Mouse (Mus musculus): ENCODE data around the gene Agap1.

The Agap1 gene

DNA sequence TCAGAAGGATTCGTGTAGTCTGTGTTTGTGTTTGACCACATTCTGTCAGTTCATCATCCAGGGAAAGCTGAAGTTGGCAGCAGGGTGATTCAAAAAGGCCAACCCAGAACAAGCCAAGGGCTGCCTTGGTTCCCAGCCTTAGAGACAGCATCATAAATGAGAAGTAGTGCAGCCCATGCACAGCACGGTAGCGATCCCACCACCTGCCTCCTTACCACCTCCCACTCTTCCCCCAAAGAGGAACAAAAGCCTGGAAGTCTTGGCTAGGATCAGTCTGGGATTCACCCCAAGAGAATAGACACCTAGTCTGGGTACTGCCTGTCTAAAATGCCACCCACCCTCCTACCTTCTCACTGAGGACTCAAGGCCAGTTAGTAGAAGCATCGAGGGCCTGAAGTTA lies 390.9 kb downstream of the Agap1 start:
- DNase-seq (ENCODE audit: low read depth, low spot score): no peak

DNA sequence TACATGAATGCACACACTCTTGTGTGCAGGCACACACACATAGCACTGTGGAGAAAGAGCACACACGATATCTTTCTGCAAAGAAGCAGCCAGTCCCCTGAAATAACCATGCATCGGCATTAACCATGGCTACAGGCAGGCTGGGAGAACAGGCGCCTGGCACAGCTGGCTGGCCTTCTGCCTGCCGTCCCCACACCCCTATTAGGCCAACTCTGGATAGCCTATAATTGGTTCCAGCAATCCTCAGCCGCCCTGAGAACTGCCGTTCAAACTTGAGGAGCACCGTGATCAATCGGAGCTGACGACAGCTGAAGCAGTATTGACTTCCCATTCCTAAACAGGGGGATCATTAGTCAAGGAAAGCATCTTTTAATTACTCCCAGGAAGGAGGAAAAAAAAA lies 391.5 kb downstream of the Agap1 start:
- no peak for DNase-seq (ENCODE audit: low read depth, low spot score)

DNA sequence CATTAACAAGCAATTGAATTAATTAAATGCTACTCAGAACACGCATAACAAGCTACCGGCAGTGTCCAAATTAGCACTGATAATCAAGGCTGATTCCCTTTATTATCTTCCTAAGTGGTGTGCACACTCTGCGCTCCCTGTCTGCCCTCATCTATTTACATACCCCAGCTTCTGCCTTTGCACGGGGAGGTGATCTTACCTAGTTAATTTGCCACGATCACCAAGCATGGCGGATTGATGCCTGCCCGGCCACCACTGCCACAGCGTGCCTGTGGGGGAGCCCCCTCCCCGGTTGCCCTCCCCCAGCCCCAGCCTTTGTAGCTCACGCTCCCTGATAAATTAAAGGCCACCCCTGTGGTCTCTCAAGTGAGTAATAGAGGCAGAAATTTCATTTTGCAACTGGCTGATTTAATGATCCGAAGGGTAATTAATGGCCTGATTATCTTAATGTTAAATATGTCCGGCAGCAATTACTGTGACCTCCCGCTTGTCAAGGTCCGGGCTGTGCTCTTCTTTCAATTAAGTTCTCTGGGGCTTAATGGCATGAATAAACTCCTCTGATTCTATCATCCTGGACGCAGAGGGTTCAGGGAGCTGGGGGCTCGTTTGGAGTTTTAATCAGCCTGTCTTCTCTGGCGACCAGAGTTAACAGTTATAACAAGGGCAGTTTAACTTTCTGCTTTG lies 393.9 kb downstream of the Agap1 start:
- no peak for DNase-seq (ENCODE audit: low read depth, low spot score)

DNA sequence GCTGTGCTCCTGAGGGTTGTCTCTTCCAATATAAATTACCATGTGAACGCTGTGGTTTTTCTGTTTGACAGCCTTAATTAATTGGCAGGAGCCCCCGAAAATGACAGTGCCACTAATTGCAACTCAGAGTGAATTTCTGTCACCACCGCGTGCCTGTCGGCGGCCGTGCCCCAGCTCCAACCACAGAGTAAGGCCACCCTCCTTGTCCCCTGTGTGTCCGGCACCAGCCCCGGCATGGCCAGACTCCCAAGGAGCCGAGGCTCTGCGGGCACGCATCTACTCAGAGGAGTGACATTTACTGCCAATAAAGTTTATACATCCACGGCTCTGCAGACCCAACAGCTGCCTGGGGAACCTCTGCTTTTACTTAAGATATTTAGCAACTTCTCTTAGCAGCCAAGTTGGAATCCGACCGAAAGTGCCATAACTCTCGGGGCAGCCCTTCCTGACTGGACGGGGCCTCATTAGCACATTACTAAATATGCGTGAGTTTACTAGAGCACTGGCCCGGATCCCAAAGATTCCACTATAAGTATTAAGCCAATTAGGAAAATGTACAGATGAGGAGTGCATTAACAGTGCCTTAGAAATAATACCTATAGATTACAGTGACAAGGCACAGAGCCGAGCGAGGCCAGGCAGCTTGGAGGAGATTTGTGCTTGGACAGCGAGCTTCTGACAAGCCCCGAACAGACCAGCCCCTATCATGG lies 394.7 kb downstream of the Agap1 start:
- no peak for DNase-seq (ENCODE audit: low read depth, low spot score)

DNA sequence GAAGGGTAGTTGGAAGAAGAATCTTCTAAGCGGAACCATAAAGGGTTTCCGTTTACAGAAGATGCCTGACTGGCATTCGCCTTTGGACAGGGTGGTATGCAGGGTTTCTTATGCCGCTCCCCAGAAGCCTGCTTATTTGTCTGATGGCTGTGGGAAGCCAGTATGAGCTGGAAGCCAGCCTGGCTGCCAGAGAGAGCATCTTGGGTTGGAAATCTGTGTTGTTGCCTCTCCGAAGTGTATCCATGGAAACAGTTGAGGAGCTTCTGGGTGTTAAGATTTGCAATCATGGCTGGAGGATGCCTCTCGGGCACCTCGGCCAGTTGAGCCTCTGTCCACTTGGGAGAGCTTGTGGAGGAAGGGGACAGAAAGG lies 395.2 kb downstream of the Agap1 start:
- peak; percentile 32 for DNase-seq (ENCODE audit: low read depth, low spot score)

DNA sequence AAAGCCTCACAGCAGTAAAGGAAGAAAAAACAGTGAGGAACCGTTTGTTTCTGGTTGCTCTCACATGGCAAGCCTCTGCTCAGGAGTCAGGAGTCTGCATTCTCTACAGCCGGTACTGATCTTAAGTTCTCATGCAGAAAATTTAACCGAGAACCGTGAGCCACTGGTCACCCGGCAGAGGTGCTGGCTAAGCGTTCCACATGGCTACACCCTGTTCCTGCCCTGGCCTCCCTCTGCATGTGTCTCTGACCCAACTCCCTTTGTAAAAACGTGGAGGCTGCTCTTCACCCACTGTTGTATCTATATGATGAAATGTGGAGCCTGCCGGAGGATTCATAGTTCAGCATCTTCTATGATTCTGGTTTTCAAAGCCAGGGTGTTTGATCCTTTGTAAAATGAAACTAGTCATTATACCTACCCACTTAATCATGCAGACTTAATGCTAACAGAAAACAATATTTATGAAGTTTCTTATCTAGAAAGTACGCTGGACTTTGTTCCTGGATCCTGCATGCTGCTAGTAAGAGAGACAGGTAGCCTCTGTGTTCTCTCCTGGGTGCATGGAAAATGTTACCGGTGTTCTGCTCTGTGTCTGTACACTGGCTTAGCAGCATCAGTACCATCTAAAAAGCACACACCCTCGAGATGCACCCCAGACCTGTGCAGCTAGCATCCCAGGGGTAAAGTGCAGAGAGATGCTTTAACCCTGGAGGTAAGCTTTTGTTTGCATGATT lies 396.2 kb downstream of the Agap1 start:
- no peak for DNase-seq (ENCODE audit: low read depth, low spot score)

DNA sequence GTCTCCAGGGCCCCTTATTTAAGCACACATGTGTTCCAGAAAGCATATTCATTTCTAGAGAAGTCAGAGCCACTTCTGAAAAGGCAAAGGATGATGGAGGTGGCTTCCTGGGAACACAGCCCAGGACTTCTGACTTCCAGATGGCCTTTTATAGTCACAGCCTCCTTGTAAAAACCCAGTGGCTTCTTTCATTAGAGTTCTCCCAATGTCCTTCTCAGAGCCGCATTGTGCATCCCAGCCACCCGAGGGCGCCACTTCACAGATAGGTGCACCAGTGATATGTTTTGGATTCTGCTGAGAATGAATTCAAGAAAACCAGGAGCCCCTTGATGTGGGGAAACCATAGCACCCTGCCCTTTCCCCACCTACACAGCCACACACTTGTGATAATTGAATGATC lies 404.6 kb downstream of the Agap1 start:
- DNase-seq (ENCODE audit: low read depth, low spot score): no peak

DNA sequence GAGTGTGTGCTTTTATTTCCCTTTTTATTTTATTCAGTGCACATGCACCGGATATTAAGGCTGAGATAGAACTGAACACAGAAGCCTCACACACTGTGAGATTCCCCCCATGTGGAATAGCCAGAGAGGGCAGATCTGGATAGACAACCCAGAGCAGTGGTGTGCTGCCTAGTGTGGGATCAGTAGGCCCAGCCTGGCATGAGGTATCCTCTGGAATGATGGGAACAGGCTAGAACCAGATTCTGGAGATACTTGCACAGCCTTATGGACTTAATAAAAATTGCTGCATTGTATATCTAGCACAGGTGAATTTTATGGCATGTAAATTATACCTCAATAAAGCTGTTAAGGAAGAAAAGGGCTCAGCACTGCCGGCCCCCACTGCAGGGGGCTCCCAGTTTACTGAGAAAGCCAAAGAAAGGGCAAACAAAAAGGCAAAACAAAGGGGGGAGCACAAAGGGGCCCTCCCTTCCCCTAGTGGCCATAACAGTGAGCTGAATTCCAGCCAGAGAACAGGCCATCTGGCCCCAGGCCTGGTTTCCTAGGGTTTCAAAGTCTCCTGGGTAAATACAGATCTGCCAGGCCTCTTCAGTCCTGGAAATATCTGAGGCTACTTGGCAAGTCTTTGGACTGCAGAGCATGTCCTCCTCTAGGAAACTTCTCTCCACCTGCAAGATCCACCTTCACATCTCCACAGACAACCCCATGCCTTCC lies 405.6 kb downstream of the Agap1 start:
- no peak for DNase-seq (ENCODE audit: low read depth, low spot score)

DNA sequence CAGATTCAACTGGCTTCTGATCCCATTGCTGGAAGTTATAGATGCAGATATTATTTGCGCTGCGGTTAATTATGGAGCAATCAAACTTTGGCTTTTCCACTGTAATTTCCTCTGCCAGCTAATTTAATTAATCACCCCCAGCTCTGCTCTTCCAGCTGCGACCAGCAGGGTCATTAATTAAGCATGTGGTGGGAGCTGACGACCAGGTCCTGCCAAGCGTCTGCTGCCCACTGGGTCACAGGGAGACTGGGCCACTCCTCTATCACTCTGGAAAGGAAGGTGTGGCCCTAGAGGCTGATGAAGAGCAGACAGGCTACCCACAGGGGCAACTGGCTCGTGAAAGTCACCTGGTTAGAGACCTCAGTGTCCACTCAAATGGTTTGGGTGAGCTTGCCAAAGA lies 411.2 kb downstream of the Agap1 start:
- DNase-seq (ENCODE audit: low read depth, low spot score): no peak

DNA sequence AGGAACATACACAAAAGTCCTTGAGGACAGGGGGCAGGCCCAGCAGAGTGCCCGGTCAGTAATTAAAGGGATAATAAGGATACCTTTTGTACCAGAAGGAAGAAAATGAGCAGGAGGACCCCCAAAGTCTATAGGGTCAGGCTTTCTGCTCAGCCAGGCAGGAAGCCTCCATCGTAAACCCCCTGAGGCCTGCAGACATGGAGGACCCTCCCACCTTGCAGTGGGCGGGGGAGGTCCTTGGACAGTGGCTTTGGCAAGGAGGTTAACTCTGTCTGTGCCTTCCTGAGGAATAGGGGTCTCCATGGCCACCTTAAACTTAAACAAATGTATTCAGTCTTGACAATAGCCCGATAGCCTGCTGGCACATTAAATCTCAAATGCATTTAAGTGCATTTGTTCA lies 413.2 kb downstream of the Agap1 start:
- DNase-seq (ENCODE audit: low read depth, low spot score): no peak

DNA sequence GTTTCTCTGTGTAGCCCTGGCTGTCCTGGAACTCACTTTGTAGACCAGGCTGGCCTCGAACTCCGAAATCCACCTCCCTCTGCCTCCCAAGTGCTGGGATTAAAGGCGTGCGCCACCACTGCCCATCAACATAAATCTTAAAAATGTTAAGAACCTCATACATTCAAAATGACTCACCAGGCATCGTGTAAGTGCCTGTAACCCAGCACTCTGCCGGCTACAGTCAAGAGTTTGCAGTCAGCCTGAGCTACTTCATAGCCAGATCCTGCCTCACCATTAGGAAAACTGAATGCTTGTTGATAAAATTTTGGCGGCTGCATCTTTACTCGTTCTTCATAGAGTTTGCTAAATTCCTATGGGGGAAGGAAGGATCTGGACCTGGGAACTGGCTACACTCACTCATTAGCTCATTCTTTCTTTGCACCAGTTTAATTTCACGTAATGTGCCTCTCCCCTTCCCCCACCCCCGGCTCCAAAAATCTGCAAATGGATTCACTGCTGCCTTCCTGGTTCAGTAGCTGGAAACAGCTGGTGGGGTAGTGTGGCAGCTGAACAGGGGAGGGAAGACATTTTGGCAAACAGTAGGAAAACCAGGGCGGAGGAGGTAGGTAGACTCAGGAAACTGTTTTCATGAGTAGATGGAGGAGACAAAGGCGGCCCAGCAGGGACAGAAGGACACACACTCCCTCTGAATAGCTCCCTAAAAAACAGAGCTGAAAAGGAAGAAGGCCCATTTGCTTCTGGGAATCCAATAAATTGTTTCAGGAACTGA lies 415.7 kb downstream of the Agap1 start:
- DNase-seq (ENCODE audit: low read depth, low spot score): no peak

DNA sequence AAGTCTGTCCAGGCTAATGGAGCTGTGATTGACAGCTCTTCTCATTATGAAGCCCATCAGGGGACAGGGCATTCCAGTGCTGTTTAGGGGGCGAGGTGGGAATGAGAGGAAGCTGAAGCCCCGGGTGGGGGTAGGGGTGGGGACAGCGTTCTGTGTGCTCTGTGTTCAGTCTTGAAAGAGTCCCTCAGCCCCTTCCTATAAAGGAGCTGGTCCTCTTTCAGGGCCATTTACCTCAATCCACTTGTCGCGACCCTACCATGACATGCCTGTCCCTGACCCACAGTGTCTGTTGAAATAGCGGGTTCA lies 416.3 kb downstream of the Agap1 start:
- DNase-seq (ENCODE audit: low read depth, low spot score): no peak

DNA sequence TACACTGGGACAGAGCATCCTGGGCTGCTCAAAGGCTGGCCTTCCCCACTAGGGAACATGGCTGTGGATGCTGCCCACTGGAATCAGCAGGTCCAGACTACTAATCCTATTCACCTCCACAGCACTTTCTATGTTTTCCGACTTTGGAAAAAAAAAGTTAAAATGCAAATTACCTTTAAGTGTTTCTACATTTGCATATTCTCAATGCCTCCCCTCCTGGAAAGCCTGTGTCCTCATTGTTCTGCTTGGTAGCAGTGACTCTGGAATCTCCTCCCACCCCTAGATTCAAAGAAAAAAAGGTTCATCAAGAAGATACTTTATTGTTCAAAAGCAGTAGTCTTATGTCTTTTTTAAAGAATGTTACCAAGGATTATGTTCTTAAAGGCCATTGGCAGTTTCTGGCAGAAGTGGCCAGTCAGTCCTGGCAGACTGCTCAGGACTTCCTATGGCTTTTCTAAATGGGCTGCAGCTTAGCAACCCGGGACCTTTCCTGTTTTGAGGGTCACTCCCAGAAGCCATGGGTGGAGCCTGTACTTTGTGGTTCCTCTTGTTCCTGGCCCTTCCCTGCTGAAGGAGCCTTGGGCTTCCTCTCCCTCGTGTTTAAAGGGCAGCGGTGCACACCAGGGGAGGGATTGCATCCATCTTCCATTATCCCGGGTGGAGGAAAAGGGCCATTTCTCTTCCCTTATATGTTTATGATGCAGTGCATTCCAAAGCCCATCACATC lies 421.9 kb downstream of the Agap1 start:
- DNase-seq (ENCODE audit: low read depth, low spot score): no peak

DNA sequence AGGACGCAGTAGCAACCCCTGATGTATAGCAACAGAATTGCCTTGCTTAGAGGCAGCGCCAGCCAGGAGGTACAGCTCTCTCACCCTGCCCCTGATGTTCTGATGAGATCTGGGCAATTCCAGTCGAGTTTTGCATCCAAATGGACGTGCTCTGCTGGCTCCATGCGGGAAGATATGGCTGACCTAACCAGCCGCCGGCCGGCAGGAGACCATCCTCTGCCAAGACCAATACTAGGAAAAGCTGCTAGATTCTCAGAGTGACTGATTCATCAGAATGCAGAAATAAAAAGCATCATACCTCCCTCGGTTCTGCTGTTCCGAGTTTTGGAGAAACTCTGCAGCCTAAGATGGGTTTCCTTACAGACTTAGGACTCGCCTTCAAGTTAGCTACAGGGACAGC lies 423.9 kb downstream of the Agap1 start:
- DNase-seq (ENCODE audit: low read depth, low spot score): no peak

DNA sequence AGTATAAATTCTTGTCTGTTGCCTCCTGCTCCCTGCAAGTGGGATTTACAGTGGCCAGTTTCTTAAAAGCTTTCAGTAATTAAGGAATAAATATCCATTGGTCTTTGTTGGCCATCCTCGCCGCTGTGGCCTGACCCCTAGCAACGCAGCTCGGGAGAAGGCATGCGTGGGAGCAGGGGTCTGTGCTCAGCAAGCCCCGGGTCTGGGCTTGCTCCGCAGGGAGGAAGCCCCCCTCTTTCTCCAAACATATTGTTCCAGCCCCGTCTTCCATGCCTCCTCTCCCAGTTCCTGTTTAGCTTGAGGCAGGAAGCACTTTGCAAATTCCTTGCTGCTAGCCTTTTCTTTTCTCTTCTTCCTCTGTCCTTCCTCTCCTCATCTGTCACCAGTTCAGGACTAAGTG lies 425.6 kb downstream of the Agap1 start:
- no peak for DNase-seq (ENCODE audit: low read depth, low spot score)

DNA sequence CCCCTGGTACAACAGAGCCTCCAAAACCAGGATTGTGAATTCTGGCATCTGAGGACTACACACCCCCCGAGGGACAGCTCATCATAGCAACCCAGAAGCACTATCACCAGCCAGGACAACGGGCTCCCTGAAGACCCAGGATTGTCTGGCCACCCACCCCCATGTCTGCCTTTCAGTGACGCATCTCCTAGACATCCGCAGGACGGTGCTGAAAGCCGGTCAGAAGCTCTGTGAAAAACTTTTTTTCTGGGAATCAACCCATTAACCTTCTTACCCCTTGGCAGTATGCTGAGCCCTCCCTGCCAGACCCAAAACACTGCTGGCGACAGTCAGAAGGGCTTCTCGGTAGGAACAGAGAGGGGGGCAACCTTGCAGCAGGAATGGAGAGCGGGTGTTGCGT lies 426.2 kb downstream of the Agap1 start:
- DNase-seq (ENCODE audit: low read depth, low spot score): no peak

DNA sequence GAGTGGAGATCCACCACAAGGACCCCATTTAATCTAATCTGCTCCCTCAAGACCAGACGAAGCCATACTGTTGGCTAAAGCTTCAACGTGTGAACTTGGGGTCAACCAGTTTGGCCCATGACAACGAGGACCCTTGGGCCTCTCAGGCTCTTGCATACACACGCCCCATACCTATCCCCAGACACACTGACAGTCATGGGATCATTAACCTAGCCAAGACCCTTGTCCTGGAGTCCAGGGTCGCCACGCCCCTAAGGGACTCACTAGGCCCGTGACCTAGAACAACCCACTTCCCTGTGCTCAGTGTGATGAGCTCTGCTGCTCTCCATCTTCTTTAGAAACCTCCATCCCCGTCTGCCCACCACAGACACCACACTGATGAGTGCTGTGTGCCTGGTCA lies 429.7 kb downstream of the Agap1 start:
- no peak for DNase-seq (ENCODE audit: low read depth, low spot score)

DNA sequence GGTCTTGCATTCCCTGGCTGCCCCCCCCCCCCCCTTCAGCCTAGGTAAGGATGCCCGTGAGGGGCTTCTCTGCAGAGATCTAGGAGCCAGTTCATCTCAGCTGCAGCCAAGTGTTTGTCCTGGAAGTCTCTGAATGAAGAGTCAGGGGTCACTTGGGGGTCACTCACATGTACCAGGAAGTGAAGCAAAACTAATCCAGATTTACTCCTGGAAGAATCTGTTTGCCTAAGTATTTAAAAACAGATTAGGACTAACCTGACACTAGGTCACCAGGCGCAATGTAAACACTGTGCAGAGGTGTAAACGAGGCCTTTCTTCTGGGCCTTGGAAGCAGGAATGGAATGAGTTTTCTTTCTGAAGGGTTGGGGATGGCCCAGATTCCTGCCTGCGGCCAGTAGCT lies 431.1 kb downstream of the Agap1 start:
- no peak for DNase-seq (ENCODE audit: low read depth, low spot score)

DNA sequence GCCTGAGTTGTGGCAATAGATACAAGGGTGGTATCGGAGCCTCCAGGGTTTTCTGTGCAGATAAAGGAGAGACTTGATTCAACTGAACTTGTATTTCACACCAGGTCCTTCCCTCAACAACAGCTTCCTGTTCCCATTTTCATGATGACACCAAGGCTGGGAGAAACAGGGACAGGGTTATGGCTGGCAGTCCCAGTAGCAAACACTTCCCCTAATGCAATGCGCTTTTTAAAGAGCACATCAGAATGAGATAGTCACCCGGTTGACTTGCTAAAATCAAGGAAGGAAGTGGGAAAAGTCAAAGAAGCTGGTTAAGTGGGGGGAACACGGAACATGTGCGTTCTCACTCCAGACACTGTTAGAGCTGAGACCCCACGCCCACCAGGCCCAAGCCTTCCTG lies 436.8 kb downstream of the Agap1 start:
- no peak for DNase-seq (ENCODE audit: low read depth, low spot score)

DNA sequence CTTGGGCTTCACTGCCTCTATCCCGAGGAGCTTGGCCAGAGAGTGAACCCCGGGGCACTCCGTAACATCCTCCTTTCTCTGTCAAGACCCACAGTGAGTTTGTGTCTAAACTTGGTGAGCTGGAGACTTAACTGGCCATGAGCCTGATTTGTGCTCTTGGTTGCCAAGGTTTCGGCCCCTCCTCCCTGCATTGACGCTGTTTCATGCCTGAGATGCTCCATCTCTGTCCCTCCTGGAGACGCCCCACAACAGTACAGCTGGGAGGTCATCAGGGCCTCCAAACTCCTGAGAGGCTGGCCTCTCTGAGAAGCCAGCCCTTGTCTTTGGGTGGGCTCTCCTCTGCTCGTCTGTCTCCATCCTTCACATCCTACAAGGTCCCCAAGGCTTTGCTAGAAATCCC lies 437.7 kb downstream of the Agap1 start:
- DNase-seq (ENCODE audit: low read depth, low spot score): no peak

DNA sequence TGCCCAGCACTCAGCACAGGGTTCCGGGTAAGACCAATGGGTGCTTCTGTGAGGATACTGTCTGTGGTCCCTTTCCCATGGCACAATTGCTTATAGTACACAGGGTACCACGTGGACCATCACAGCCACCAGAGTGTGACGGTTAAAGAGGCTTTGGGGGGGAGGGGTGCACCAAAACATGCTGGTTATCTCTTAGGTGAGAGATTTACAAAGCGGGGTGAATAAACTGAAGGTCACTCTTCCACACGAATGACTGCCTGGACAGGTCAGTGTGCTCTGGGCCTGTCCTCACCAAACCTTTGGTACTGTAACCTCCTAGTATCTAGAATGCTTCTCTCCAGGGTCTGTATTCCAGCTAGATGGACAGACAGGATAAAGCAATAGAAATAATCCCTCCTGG lies 441.2 kb downstream of the Agap1 start:
- no peak for DNase-seq (ENCODE audit: low read depth, low spot score)
